Mouse (Mus musculus) embryonic facial prominence, embryonic 14.5 days (tissue): ENCODE measurements at regions not wholly inside any gene's neighbourhood (a gene's known extent, or its start where the extent isn't known, plus 50 kb on each side); places are given as distances from the start of the nearest gene placed in this dataset.

Source experiments
- ATAC-seq: fragments of 200-750 bp; cut with Nextera tagmentation; 2 replicates; pipeline ENCODE4 v1.8.0; 2017; ENCODE audit warnings: low read depth, moderate number of reproducible peaks, moderate TSS enrichment
- DNase-seq: peaks from one replicate; pipeline ENCODE4 v3.0.0-alpha.2; 2015; ENCODE audit warnings: low spot score
- H3K27ac ChIP-seq: fragments of 300-500 bp; sonication (generic); replicated peaks from 2 replicates; pipeline ENCODE4 v1.5.1; 2014; ENCODE audit warnings: low read depth, mild to moderate bottlenecking, low read length, moderate library complexity
- H3K27me3 ChIP-seq: fragments of 300-500 bp; sonication (generic); replicated peaks from 2 replicates; pipeline ENCODE4 v1.6.1; 2014; ENCODE audit warnings: low read length; ENCODE audit not compliant: control insufficient read depth, insufficient read depth
- H3K36me3 ChIP-seq: fragments of 300-500 bp; sonication (generic); 2 replicates; pipeline ENCODE4 v1.6.1; 2014; ENCODE audit warnings: low read length, mixed read lengths; ENCODE audit not compliant: control insufficient read depth, insufficient read depth
- H3K4me1 ChIP-seq: fragments of 300-500 bp; sonication (generic); 2 replicates; pipeline ENCODE4 v1.6.1; 2014; ENCODE audit warnings: antibody characterized with exemption, low read length; ENCODE audit not compliant: control insufficient read depth, insufficient read depth
- H3K4me2 ChIP-seq: fragments of 300-500 bp; sonication (generic); 2 replicates; pipeline ENCODE4 v1.6.1; 2014; ENCODE audit warnings: low read depth, mild to moderate bottlenecking, low read length, moderate library complexity, mixed read lengths
- H3K4me3 ChIP-seq: fragments of 300-500 bp; sonication (generic); 2 replicates; pipeline ENCODE4 v1.5.1; 2014; ENCODE audit warnings: low read depth, mild to moderate bottlenecking, low read length
- H3K9ac ChIP-seq: fragments of 300-500 bp; sonication (generic); 2 replicates; pipeline ENCODE4 v1.6.1; 2014; ENCODE audit warnings: low read depth, mild to moderate bottlenecking, low read length, moderate library complexity, mixed read lengths
- H3K9me3 ChIP-seq: fragments of 300-500 bp; sonication (generic); 2 replicates; pipeline ENCODE4 v1.6.1; 2016; ENCODE audit warnings: low read length; ENCODE audit not compliant: control insufficient read depth
- WGBS: fragments of 180-500 bp; shearing (Covaris S2); extraction: QIAGEN DNeasy Blood & Tissue Kit; methylation state at CpG from one replicate; pipeline ENCODE4 v1.1.7; 2014; 5-methylcytosine and 5-hydroxymethylcytosine counted together

- WGBS = 64% methylated on average over 3 of the region's 3 CpGs
Observed at GRCm38 (mm10) chr17:45863031-45863430, 129.4 kb upstream of the 1600014C23Rik start.

DNA sequence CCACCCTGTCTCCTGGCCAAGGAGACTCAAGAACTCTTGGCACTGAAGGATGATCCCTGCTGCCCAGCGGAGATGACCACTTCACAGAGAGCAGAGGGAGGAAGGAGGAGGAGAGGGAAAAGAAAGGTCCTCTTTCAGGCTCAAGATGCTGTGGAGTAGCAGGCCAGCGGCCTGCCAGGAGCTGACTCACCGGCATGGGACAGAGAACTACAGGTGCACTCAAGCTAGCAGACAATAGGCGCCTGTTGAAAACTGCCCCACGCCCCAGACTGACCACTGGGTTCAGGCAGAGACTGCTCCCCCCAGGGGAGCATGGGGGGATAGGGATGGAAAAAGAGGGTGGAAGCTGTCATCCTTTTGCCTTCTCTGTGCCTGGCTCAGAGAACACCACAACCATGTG is 125.8 kb upstream of the 1600014C23Rik start:
- 78% methylated on average over 5 of the region's 5 CpGs for WGBS
- H3K27ac ChIP-seq = no peak overlapping the region
- H3K4me1 ChIP-seq = 0 out of 2 replicates have a peak, but pooled peaks cover 2% of the 10 kb centered on the region
- ATAC-seq (no peak), DNase-seq (no peak)
- no peaks in the 10 kb centered on the region for H3K27me3 ChIP-seq
- no peak overlapping the region for H3K9ac ChIP-seq
- no peak overlapping the region for H3K4me2 ChIP-seq
- peaks cover 4% of the 10 kb centered on the region; the same call in 1 of the 2 replicates for H3K9me3 ChIP-seq
- no peaks in the 10 kb centered on the region for H3K36me3 ChIP-seq
- no peak overlapping the region for H3K4me3 ChIP-seq

More at GRCm38 (mm10) chr17:45863031-45863430, 129.4 kb upstream of the 1600014C23Rik start:
- no peak overlapping the region for H3K27ac ChIP-seq
- no peak overlapping the region for H3K4me2 ChIP-seq
- DNase-seq = no peak
- H3K9me3 ChIP-seq = peaks cover 4% of the 10 kb centered on the region; the same call in 1 of the 2 replicates
- no peak overlapping the region for H3K4me3 ChIP-seq
- no peaks in the 10 kb centered on the region for H3K36me3 ChIP-seq
- peaks cover 9% of the 10 kb centered on the region for H3K4me1 ChIP-seq
- H3K27me3 ChIP-seq = no peaks in the 10 kb centered on the region
- ATAC-seq = no peak
- no peak overlapping the region for H3K9ac ChIP-seq

DNA sequence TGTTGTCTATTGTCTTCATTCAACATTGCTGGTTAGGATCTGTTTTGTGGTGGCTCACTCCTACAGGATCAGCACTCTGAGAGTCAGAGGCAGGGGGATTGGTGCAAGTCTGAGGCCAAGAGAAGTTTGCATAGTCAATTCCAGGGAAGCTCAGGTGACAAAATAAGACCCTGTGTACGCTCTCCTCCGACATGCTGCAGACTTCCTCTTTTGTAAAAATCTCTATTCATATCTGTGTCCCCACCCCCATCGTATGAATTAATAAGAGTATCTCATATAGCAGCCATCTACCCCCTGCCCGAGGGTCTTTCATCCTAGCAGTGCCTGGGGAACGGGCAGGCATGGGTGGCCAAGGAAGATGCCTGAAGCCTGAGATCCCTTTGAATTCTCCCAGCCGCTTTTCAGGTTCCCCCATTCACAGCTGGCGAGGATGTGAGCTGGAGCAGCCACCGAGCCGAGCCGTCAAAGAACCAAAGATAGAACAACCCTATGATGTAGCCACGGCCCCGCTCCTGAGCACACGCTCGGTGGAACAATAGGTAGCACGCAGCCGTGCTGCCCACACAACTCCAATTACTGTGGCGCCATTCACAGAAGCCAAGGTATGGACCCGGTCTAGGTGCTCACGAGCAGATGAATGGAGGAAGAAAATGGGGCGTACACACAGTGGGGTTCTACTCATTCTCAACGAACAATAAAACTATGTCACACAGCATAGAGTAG is 120.4 kb upstream of the 1600014C23Rik start:
- H3K27me3 ChIP-seq = no peaks in the 10 kb centered on the region
- H3K27ac ChIP-seq = no peak overlapping the region
- H3K9me3 ChIP-seq = peaks cover 4% of the 10 kb centered on the region; the same call in 1 of the 2 replicates
- WGBS = 81% methylated on average over 21 of the region's 21 CpGs
- no peaks in the 10 kb centered on the region for H3K36me3 ChIP-seq
- no peaks in the 10 kb centered on the region for H3K4me1 ChIP-seq
- no peak overlapping the region for H3K9ac ChIP-seq
- ATAC-seq = no peak
- H3K4me3 ChIP-seq = no peak overlapping the region
- no peak for DNase-seq
- H3K4me2 ChIP-seq = no peak overlapping the region

DNA sequence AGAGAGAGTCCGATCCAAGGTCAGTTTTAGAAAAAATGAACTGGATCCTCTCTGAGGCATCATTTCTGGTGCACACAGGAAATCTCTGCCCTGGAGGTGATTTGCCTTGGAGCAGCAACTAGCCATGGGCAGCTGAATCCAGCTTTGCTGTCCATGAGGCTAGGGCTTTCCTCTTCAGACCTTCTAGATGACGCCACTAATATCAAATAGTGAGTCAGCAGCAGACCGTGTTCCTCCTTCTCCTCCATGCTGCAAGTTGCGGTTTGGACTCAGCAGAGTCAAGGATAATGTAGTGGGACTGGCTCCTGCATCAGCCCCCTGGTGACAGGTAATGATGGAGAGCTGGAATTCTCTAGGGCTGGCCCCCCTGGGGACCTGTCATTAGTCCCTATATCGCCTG is 118.8 kb upstream of the 1600014C23Rik start:
- no peaks in the 10 kb centered on the region for H3K36me3 ChIP-seq
- H3K27ac ChIP-seq = no peak overlapping the region
- H3K27me3 ChIP-seq = no peaks in the 10 kb centered on the region
- H3K4me2 ChIP-seq = no peak overlapping the region
- WGBS = 53% methylated on average over 5 of the region's 5 CpGs
- no peak overlapping the region for H3K4me3 ChIP-seq
- no peaks in the 10 kb centered on the region for H3K9me3 ChIP-seq
- DNase-seq (no peak), ATAC-seq (no peak)
- no peaks in the 10 kb centered on the region for H3K4me1 ChIP-seq
- no peak overlapping the region for H3K9ac ChIP-seq

DNA sequence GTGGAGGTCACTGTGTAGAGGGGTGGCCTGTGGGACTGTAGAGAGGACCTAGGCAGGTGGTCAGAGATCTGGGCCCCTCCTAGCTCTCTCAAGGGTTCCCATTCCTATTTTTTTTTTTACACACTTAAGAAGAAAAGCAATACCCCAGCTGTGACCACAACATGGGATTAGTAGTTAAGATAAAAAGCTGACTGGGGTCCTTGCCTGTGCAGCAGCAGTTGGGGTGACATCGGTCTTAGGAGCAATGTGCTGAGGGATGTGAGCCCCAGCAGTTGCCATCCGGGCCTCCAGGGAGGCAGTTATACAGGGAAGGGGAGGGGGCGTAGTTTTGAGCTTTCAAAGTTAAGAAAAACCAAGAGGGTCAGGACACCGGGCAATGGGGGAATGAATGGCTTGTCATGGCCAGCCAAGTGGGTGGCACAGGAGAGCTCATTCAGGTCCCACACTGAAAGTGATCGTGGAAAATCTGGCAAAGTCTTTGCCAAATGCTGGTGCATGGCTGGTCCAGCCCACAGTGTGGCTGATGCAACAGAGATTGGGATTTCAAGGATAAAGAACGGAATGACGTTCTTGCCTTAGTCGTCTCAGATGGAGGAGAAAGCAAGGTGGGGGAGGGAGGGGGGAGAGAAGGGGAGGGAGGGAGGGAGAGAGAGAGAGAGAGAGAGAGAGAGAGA is 118.2 kb upstream of the 1600014C23Rik start:
- H3K9me3 ChIP-seq = no peaks in the 10 kb centered on the region
- no peak for DNase-seq

DNA sequence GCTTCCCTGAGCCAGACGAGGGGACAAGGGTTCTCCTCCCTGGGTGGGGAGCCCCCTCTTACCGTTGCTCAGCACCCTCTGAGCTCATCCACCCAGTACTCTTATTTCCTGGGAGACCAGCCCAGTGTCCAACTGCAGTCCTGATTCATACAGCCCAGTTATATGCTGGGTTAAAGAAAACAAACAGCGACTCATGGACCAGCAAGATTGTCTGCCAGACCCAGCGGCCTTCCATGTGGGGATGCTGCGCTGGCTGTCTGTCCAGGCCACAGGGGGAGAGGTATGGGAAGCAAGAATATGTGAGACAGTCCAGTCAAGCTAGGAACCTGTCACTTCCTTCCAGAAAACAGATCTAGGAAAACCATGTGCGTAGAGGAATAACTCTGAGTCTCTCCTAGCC is 117.3 kb upstream of the 1600014C23Rik start:
- Histone ChIP-seq H3K36me3 (no peaks in the 10 kb centered on the region), H3K9me3 (no peaks in the 10 kb centered on the region), H3K27ac (no peak overlapping the region), H3K4me2 (no peak overlapping the region), H3K4me3 (no peak overlapping the region), H3K4me1 (no peaks in the 10 kb centered on the region), H3K9ac (no peak overlapping the region), H3K27me3 (no peaks in the 10 kb centered on the region)
- ATAC-seq (no peak), DNase-seq (no peak)
- 81% methylated on average over 6 of the region's 6 CpGs for WGBS

More for the DNA sequence above, 118.2 kb upstream of the 1600014C23Rik start:
- 62% methylated on average over 8 of the region's 8 CpGs for WGBS
- Histone ChIP-seq H3K27ac (no peak overlapping the region), H3K9ac (no peak overlapping the region), H3K27me3 (no peaks in the 10 kb centered on the region), H3K4me2 (no peak overlapping the region), H3K36me3 (no peaks in the 10 kb centered on the region), H3K4me1 (no peaks in the 10 kb centered on the region), H3K4me3 (no peak overlapping the region)
- ATAC-seq = no peak

GRCm38 (mm10) chr17:45850174-45850573 is 116.5 kb upstream of the 1600014C23Rik start:
- Histone ChIP-seq H3K4me2 (no peak overlapping the region), H3K4me1 (no peaks in the 10 kb centered on the region), H3K9ac (no peak overlapping the region), H3K27ac (no peak overlapping the region), H3K36me3 (no peaks in the 10 kb centered on the region), H3K27me3 (no peaks in the 10 kb centered on the region), H3K4me3 (no peak overlapping the region), H3K9me3 (no peaks in the 10 kb centered on the region)
- no peak for DNase-seq
- 76% methylated on average over 5 of the region's 5 CpGs for WGBS
- ATAC-seq = no peak

DNA sequence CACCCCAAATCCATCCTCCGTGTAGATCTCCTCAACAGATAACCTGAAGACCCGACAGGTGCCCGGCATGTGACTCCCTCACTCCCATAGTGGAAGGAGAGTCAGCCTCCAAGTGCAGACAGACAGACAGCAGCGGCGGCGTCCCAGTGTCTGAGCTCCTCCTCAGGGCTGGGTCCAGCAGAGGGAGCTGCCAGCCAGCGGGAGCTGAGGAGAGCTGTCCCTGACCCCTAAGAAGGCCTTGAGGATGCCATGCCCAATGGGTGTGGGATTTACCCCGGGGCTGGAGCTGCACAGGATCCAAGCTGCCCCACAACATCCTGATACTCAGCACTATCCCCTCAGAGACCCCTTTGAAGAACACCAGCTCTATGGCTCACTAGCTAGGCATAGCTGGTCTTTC is 115.0 kb upstream of the 1600014C23Rik start:
- DNase-seq = peak; percentile 16

More for the DNA sequence above, 115.0 kb upstream of the 1600014C23Rik start:
- Histone ChIP-seq H3K27ac (no peak overlapping the region), H3K9ac (no peak overlapping the region), H3K9me3 (no peaks in the 10 kb centered on the region), H3K27me3 (no peaks in the 10 kb centered on the region), H3K4me3 (no peak overlapping the region), H3K36me3 (no peaks in the 10 kb centered on the region), H3K4me1 (no peaks in the 10 kb centered on the region), H3K4me2 (no peak overlapping the region)
- 23% methylated on average over 8 of the region's 8 CpGs for WGBS
- ATAC-seq = no peak
